Mouse (Mus musculus): ENCODE data around the gene Gpatch3. TPM values are rescaled to one million over a fixed set of nuclear protein-coding genes. Genes with fewer than 3 reads are reported as not detected.

Gpatch3 gene
- polyA plus RNA-seq, 1 experiment from 2014 or later, result 4.5 TPM

GRCm38 (mm10) chr4:133604175-133604574 is 29.6 kb downstream of the Gpatch3 start:
- ATAC-seq (no peak), DNase-seq (no peak)
- no peak overlapping the region for H3K4me2 ChIP-seq (ENCODE audit: low read depth, low read length)
- no peak overlapping the region for H3K9ac ChIP-seq (replicated peaks)
- no peaks in the 10 kb centered on the region for H3K9me3 ChIP-seq (ENCODE audit: low read length)
- no peak overlapping the region for H3K27ac ChIP-seq (ENCODE audit: low read depth)
- H3K4me1 ChIP-seq (ENCODE audit: insufficient read depth), result peaks cover 14% of the 10 kb centered on the region
- H3K27me3 ChIP-seq (ENCODE audit: insufficient read depth, low read length), result peaks cover 22% of the 10 kb centered on the region
- 74% methylated on average over 7 of the region's 7 CpGs for WGBS (ENCODE audit: insufficient replicate concordance)
- H3K4me3 ChIP-seq (ENCODE audit: low read depth, low read length), result no peak overlapping the region
- TF ChIP-seq CTCF (IDR thresholded peaks at IDR 0.05; ENCODE audit: low read depth) (no peak), EP300 (IDR thresholded peaks at IDR 0.05; ENCODE audit: low read depth) (no peak)
- H3K36me3 ChIP-seq (replicated peaks; ENCODE audit: insufficient read depth, low read length), result peaks cover 36% of the 10 kb centered on the region

GRCm38 (mm10) chr4:133604856-133605255 is 30.3 kb downstream of the Gpatch3 start:
- H3K27ac ChIP-seq (ENCODE audit: low read depth), result no peak overlapping the region
- H3K9me3 ChIP-seq (ENCODE audit: low read length), result no peaks in the 10 kb centered on the region
- WGBS (ENCODE audit: insufficient replicate concordance), result 75% methylated on average over 6 of the region's 6 CpGs
- H3K9ac ChIP-seq (replicated peaks), result no peak overlapping the region
- H3K4me3 ChIP-seq (ENCODE audit: low read depth, low read length), result no peak overlapping the region
- H3K36me3 ChIP-seq (replicated peaks; ENCODE audit: insufficient read depth, low read length), result peaks cover 36% of the 10 kb centered on the region
- no peak for ATAC-seq
- peaks cover 19% of the 10 kb centered on the region for H3K27me3 ChIP-seq (ENCODE audit: insufficient read depth, low read length)
- no peak overlapping the region for H3K4me2 ChIP-seq (ENCODE audit: low read depth, low read length)
- DNase-seq, result no peak
- peaks cover 9% of the 10 kb centered on the region for H3K4me1 ChIP-seq (ENCODE audit: insufficient read depth)
- no peak for TF ChIP-seq EP300 (IDR thresholded peaks at IDR 0.05; ENCODE audit: low read depth)
- TF ChIP-seq CTCF (IDR thresholded peaks at IDR 0.05; ENCODE audit: low read depth), result no peak

- Histone ChIP-seq H3K27ac (ENCODE audit: low read depth) (no peak overlapping the region), H3K9me3 (ENCODE audit: low read length) (no peaks in the 10 kb centered on the region), H3K4me3 (ENCODE audit: low read depth, low read length) (no peak overlapping the region), H3K9ac (replicated peaks) (no peak overlapping the region), H3K4me2 (ENCODE audit: low read depth, low read length) (no peak overlapping the region), H3K4me1 (ENCODE audit: insufficient read depth) (peaks cover 5% of the 10 kb centered on the region), H3K36me3 (replicated peaks; ENCODE audit: insufficient read depth, low read length) (peaks cover 36% of the 10 kb centered on the region), H3K27me3 (ENCODE audit: insufficient read depth, low read length) (peaks cover 14% of the 10 kb centered on the region)
- no peak for DNase-seq
- WGBS (ENCODE audit: insufficient replicate concordance), result 67% methylated on average over 9 of the region's 9 CpGs
- no peak for TF ChIP-seq EP300 (IDR thresholded peaks at IDR 0.05; ENCODE audit: low read depth)
- TF ChIP-seq CTCF (IDR thresholded peaks at IDR 0.05; ENCODE audit: low read depth), result no peak
- ATAC-seq, result no peak
Measured at GRCm38 (mm10) chr4:133605330-133605729, 30.8 kb downstream of the Gpatch3 start.

- Histone ChIP-seq H3K4me2 (ENCODE audit: low read depth, low read length) (no peak overlapping the region), H3K27me3 (ENCODE audit: insufficient read depth, low read length) (0 out of 2 replicates have a peak, but pooled peaks cover under 1% of the 10 kb centered on the region), H3K4me1 (ENCODE audit: insufficient read depth) (0 out of 2 replicates have a peak, but pooled peaks cover 7% of the 10 kb centered on the region), H3K9ac (replicated peaks) (no peak overlapping the region), H3K36me3 (replicated peaks; ENCODE audit: insufficient read depth, low read length) (peaks cover 40% of the 10 kb centered on the region), H3K27ac (ENCODE audit: low read depth) (no peak overlapping the region), H3K4me3 (ENCODE audit: low read depth, low read length) (no peak overlapping the region), H3K9me3 (ENCODE audit: low read length) (no peaks in the 10 kb centered on the region)
- no peak for DNase-seq
- TF ChIP-seq CTCF (IDR thresholded peaks at IDR 0.05; ENCODE audit: low read depth) (no peak), EP300 (IDR thresholded peaks at IDR 0.05; ENCODE audit: low read depth) (no peak)
- 77% methylated on average over 10 of the region's 10 CpGs for WGBS (ENCODE audit: insufficient replicate concordance)
- ATAC-seq, result no peak
Measured at GRCm38 (mm10) chr4:133607284-133607683, 32.7 kb downstream of the Gpatch3 start.

GRCm38 (mm10) chr4:133609719-133610118 is 35.2 kb downstream of the Gpatch3 start:
- Histone ChIP-seq H3K36me3 (replicated peaks; ENCODE audit: insufficient read depth, low read length) (peaks cover 42% of the 10 kb centered on the region), H3K4me3 (ENCODE audit: low read depth, low read length) (no peak overlapping the region), H3K4me2 (ENCODE audit: low read depth, low read length) (no peak overlapping the region), H3K27ac (ENCODE audit: low read depth) (no peak overlapping the region), H3K4me1 (ENCODE audit: insufficient read depth) (0 out of 2 replicates have a peak, but pooled peaks cover 7% of the 10 kb centered on the region), H3K9me3 (ENCODE audit: low read length) (no peaks in the 10 kb centered on the region), H3K9ac (replicated peaks) (no peak overlapping the region), H3K27me3 (ENCODE audit: insufficient read depth, low read length) (no peaks in the 10 kb centered on the region)
- ATAC-seq (peak; percentile 73), DNase-seq (peak; percentile 91)
- WGBS (ENCODE audit: insufficient replicate concordance), result 13% methylated on average over 6 of the region's 6 CpGs
- peak; percentile 96 for TF ChIP-seq CTCF (IDR thresholded peaks at IDR 0.05; ENCODE audit: low read depth)
- no peak for TF ChIP-seq EP300 (IDR thresholded peaks at IDR 0.05; ENCODE audit: low read depth)

- Histone ChIP-seq H3K4me1 (ENCODE audit: insufficient read depth) (0 out of 2 replicates have a peak, but pooled peaks cover 7% of the 10 kb centered on the region), H3K27me3 (ENCODE audit: insufficient read depth, low read length) (no peaks in the 10 kb centered on the region), H3K27ac (ENCODE audit: low read depth) (no peak overlapping the region), H3K4me3 (ENCODE audit: low read depth, low read length) (no peak overlapping the region), H3K36me3 (replicated peaks; ENCODE audit: insufficient read depth, low read length) (peaks cover 31% of the 10 kb centered on the region), H3K9me3 (ENCODE audit: low read length) (no peaks in the 10 kb centered on the region), H3K4me2 (ENCODE audit: low read depth, low read length) (no peak overlapping the region), H3K9ac (replicated peaks) (no peak overlapping the region)
- DNase-seq, result no peak
- no peak for ATAC-seq
- peak; percentile 57 for TF ChIP-seq CTCF (IDR thresholded peaks at IDR 0.05; ENCODE audit: low read depth)
- TF ChIP-seq EP300 (IDR thresholded peaks at IDR 0.05; ENCODE audit: low read depth), result no peak
- WGBS (ENCODE audit: insufficient replicate concordance), result 87% methylated on average over 5 of the region's 5 CpGs
Measured at GRCm38 (mm10) chr4:133611815-133612214, 37.3 kb downstream of the Gpatch3 start.
